Mouse (Mus musculus): Measurements from ENCODE around the gene Gm9747.

Gm9747 gene

GRCm38 (mm10) chr1:82253789-82254445 is 21.0 kb downstream of the Gm9747 start:
- DNase-seq (ENCODE audit: extremely low spot score, low read depth, low spot score), result no peak

- DNase-seq (ENCODE audit: extremely low spot score, low read depth, low spot score), result no peak
Observed at GRCm38 (mm10) chr1:82257457-82257856, 24.5 kb downstream of the Gm9747 start.

DNA sequence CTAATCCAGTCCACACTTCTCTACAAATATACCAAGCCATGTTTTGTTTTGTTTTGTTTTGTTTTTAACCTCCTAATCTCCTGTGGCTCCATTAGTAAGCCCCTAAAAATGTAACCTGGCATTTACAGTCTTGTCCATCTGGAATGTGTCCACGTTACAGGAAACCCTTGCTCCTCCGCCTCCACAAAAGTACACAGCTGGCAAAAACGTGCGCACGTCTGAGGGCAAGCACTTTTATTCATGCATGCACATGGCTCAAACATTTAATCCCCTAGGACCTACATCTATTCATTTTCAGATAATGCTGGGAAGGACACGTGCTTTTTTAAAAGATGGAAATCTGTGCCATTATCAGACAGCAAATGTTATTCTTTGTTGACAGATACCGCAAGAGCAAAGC is 25.4 kb downstream of the Gm9747 start:
- DNase-seq (ENCODE audit: extremely low spot score, low read depth, low spot score), result no peak

DNA sequence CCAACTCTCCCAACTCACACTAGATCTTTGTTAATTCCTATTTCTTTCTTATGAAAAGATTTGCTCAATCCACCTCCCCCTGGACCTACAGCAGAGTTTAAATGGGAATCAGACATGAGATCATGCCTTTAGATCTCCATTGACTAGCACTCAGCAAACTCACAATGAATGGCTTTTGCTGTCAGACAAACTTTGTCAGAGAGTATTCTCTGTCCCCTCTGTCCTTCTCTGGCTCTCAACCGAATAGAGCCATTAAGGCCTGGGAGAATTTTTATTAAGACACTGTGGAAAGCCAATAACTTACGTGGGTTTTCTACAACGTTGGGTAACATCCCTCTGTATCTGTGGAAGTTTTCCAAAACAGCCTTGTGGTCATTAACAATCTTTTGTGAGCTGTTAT is 27.1 kb downstream of the Gm9747 start:
- DNase-seq (ENCODE audit: extremely low spot score, low read depth, low spot score), result no peak

DNA sequence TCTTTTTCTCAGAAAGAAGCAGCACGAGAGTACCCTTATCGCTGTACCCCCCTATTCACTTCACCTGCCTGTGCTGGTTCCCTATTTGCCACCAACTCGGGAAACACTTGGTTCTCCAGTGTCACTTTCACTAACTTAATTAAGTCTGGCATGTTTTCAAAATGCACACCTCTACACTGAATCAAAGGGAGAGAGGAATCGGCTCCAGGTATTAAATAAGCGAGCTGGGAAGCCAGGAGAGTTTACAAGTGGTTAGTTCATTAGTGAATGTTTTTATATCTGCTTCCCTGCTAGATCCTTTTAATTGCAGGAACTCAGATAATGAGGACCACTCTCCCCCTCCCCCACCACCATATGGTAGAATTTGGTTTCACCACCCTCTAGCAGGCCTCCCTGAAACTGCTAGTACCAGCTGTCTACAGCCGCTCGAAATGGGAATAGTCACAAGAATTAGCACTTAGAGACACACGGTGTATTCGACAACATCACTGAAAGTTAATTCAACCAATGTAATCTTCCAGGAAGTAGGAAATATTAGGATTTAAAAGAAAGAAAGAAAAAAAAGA is 28.2 kb downstream of the Gm9747 start:
- no peak for DNase-seq (ENCODE audit: extremely low spot score, low read depth, low spot score)

DNA sequence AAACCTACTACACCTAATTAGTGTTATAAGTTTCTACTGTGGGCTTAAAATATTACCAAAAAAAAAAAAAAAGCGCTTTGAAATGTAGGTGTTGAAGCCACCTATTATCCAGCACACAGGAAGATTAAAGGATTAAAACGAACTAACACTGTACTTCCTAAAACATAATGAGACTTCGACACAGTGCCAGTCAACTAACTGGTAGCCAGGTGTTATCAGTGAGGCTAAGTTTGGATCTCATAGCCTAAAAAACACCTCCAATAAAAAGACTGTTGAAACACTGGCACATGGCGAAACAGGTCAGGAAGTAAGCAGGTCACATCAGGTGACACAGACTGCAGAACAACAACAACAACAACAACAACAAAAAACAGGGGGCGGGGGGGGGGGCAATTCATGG is 28.7 kb downstream of the Gm9747 start:
- no peak for DNase-seq (ENCODE audit: extremely low spot score, low read depth, low spot score)

- DNase-seq (ENCODE audit: extremely low spot score, low read depth, low spot score), result no peak
Observed at GRCm38 (mm10) chr1:82262331-82262730, 29.4 kb downstream of the Gm9747 start.

GRCm38 (mm10) chr1:82267547-82267946 is 34.6 kb downstream of the Gm9747 start:
- DNase-seq (ENCODE audit: extremely low spot score, low read depth, low spot score), result no peak

DNA sequence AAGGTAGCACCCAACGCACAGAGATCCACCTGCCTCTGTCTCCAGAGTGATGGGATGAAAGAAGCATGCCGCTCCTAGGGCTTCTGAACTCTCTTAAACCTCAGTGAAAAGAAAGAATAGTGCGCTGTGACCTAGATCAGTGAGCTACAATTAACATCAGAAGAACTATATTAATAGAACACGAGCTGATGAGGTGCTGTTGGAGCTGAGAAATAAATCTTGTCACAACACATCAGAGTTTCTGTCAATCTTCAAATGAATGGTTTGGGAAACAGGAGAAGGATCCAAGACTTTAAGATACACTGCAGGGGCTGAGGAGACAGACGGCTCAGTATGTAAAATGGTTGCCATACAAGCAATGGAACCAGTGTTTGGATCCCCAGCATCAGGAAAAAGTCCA is 39.3 kb downstream of the Gm9747 start:
- no peak for DNase-seq (ENCODE audit: extremely low spot score, low read depth, low spot score)

- DNase-seq (ENCODE audit: extremely low spot score, low read depth, low spot score), result no peak
Observed at GRCm38 (mm10) chr1:82273529-82273928, 40.6 kb downstream of the Gm9747 start.

DNA sequence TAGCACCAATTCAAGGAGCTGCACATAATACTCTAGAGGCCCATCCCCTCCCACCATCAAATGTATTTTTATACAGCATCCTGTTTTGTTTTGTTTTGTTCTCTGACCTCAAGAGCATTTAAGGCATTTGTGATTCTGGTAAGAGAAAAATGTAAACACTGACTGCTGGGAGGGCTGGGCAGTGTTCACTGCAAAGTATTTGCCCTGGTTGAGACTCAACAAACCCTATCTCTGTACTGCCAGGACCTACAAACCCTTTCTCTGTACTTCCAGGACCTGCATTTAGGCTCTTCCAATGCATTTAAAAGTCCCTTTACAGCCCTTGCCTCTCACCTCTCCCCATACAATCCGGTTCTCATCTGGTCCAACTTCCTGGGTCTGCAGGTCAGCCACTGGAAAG is 41.4 kb downstream of the Gm9747 start:
- DNase-seq (ENCODE audit: extremely low spot score, low read depth, low spot score), result no peak

DNA sequence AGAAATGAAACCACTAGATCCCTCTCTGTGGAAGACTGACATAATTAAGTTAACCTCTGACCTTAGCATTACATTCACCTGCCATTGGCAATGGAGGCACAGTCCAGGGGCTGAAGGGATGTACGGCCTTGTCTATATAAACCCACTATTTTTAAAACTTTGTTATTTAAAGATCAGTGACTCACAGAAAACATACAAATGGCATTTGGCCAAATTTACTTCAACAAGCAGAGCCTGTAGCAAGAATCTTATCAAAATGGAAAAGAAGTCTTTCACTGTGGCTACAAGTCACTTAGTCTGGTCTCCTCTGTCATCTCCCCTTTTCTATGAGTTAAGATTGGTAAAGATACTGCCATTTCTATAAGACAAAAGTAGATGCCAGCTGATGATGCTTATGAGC is 46.9 kb downstream of the Gm9747 start:
- DNase-seq (ENCODE audit: extremely low spot score, low read depth, low spot score), result no peak

DNA sequence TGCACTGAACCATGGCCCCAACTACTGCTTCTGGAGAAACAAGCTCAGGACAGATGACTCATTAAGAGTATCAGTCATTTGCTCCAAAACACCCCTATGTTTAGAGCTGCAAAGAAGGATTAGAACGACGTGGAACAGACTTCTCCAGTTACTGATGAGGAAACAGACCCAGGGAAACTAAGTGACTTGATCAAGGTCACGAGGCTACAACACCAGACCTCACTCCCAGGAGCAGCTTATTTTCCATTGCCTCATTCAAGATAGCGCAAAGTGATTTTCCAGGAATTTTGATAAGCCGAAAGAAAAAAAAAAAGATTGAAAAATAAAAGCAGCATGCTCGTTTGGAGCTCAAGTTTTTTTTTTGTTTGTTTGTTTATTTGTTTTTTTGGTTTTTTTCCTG is 48.9 kb downstream of the Gm9747 start:
- DNase-seq (ENCODE audit: extremely low spot score, low read depth, low spot score), result no peak

GRCm38 (mm10) chr1:82282992-82283611 is 50.2 kb downstream of the Gm9747 start:
- DNase-seq (ENCODE audit: extremely low spot score, low read depth, low spot score), result no peak

- DNase-seq (ENCODE audit: extremely low spot score, low read depth, low spot score), result no peak
Observed at GRCm38 (mm10) chr1:82283901-82284301, 51.0 kb downstream of the Gm9747 start.

DNA sequence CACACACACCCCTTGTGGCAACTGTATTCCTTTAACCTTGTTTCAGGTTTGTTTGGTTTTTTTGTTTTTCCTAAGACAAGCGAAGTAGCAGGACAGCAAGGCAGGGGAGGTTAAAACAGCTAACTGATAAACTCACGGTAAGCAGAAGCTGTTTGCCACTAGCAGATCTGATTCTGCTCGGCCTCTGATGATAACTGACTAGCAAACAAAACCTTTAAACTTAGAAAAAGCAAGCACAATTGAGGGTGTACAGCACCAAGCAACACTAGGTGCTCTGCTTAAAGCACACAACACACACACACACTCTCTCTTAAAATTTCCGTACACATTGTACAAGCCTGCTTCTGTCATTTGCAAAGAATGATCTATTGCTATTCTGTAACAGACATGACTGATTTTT is 51.5 kb downstream of the Gm9747 start:
- DNase-seq (ENCODE audit: extremely low spot score, low read depth, low spot score), result no peak
